Comparison of ENCODE assay signal across 17 mouse cellular contexts in the genomic region with DNA sequence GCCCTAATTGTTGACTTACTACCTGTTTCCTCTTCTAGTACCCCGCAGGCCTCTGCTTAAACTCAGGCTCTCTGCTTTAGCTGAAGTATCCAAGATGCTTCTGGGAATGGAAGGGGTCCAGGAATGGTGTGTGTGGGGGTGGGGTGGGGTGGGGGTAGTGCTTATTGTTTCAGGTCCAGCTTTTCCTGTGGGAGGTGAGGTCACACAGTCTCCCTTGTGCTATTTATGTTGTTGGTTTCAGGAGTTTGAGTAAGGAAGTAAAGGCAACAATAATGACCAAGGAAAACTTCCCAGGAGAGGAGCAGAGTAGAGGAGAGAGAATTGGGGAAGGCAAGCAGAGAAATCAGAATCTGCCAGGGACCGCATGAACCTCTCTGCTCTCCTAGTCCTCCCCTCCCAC.
"Had no signal": no experiment of that assay in that cellular context is flagged by ENCODE, and none has a peak within 500 bp of the region (broad histone marks: within the 10 kb centered on the region; RNA-seq: fewer than 3 reads in every experiment).

No protein-coding gene starts in this region.

- H3K9ac ChIP-seq: limb, embryonic 12.5 days; limb, embryonic 15.5 days; liver, embryonic 14.5 days; liver, postnatal 0 days; lung, embryonic 14.5 days had no signal

- ATAC-seq: liver, postnatal 0 days had no signal

- H3K4me1 ChIP-seq: limb, embryonic 15.5 days had no signal

- H3K36me3 ChIP-seq: limb, embryonic 12.5 days; limb, embryonic 15.5 days had no signal

- H3K4me2 ChIP-seq: limb, embryonic 12.5 days; limb, embryonic 15.5 days; liver, embryonic 11.5 days; lung, embryonic 14.5 days; midbrain, embryonic 11.5 days had no signal

- H3K4me3 ChIP-seq: left cerebral cortex, adult 2 months; limb, embryonic 12.5 days; limb, embryonic 15.5 days had no signal

- H3K27me3 ChIP-seq: limb, embryonic 12.5 days; limb, embryonic 15.5 days had no signal

- H3K27ac ChIP-seq: left cerebral cortex, adult 2 months; limb, embryonic 12.5 days; limb, embryonic 15.5 days; liver, embryonic 14.5 days had no signal

- DNase-seq: kidney, adult 9 months; kidney, postnatal 10 days; kidney, postnatal 36 days; layer of hippocampus, postnatal 36 days; liver, postnatal 0 days; lung, embryonic 14.5 days; lung, postnatal 10 days; lung, postnatal 4 days; midbrain, embryonic 14.5 days; thymus, adult 18-20 months; thymus, postnatal 36 days had no signal

- H3K9me3 ChIP-seq: limb, embryonic 12.5 days; limb, embryonic 15.5 days had no signal
